15 mouse cellular contexts compared by ENCODE assay signal in genomic region chr3:108131216-108131615, GRCm38 (mm10). TPM values are rescaled to one million over a fixed set of nuclear protein-coding genes. Genes with fewer than 3 reads are reported as not detected.
DNase-seq lines count a peak whose midpoint lies in the region; ATAC-seq lines count a peak whose summit lies in the region.
"Had no signal": no experiment of that assay in that cellular context is flagged by ENCODE, and none has a peak within 500 bp of the region (broad histone marks: within the 10 kb centered on the region; RNA-seq: fewer than 3 reads in every experiment).

No protein-coding gene starts in this region.

- no peaks in the 10 kb centered on the region for H3K9me3 ChIP-seq in intestine, embryonic 15.5 days
- H3K9me3 ChIP-seq in liver, embryonic 11.5 days (ENCODE audit: control insufficient read depth, low read length), result no peaks in the 10 kb centered on the region
- H3K9me3 ChIP-seq in stomach, embryonic 16.5 days (replicated peaks; ENCODE audit: control insufficient read depth, low read length), result no peaks in the 10 kb centered on the region
- H3K9me3 ChIP-seq: forebrain, embryonic 13.5 days; G1E; midbrain, embryonic 12.5 days had no signal

- peak overlapping the region; percentile 61 for H3K27ac ChIP-seq in intestine, embryonic 15.5 days
- peak overlapping the region; percentile 3; the same call in 1 of the 2 replicates for H3K27ac ChIP-seq in liver, embryonic 11.5 days (ENCODE audit: low read depth, low read length)
- H3K27ac ChIP-seq in stomach, embryonic 16.5 days (ENCODE audit: low read length), result peak overlapping the region; percentile 57
- H3K27ac ChIP-seq: forebrain, embryonic 13.5 days; midbrain, embryonic 12.5 days had no signal

- 59% methylated on average over 5 of the region's 5 CpGs for WGBS in intestine, embryonic 15.5 days
- 83% methylated on average over 5 of the region's 5 CpGs for WGBS in liver, embryonic 11.5 days
- 79% methylated on average over 5 of the region's 5 CpGs for WGBS in stomach, embryonic 16.5 days

- H3K4me2 ChIP-seq in intestine, embryonic 15.5 days (replicated peaks), result no peak overlapping the region
- no peak overlapping the region for H3K4me2 ChIP-seq in liver, embryonic 11.5 days
- no peak overlapping the region for H3K4me2 ChIP-seq in stomach, embryonic 16.5 days (ENCODE audit: low read depth, low read length)
- H3K4me2 ChIP-seq: forebrain, embryonic 13.5 days; midbrain, embryonic 12.5 days had no signal

- H3K4me3 ChIP-seq in intestine, embryonic 15.5 days (replicated peaks), result no peak overlapping the region
- H3K4me3 ChIP-seq in liver, embryonic 11.5 days (ENCODE audit: low read depth, low read length), result no peak overlapping the region
- no peak overlapping the region for H3K4me3 ChIP-seq in stomach, embryonic 16.5 days (replicated peaks; ENCODE audit: low read length)
- H3K4me3 ChIP-seq: forebrain, embryonic 13.5 days; midbrain, embryonic 12.5 days had no signal

- peak; percentile 25 for DNase-seq in kidney, adult 18-20 months
- DNase-seq in kidney, postnatal 4 days, result no peak
- no peak for DNase-seq in liver, embryonic 11.5 days (ENCODE audit: low spot score)
- no peak for DNase-seq in right cerebral cortex, postnatal 14 days
- no peak for DNase-seq in right cerebral cortex, postnatal 10 days (ENCODE audit: low spot score in 2 of 2)
- DNase-seq: cerebellum, adult 11 months; lung, postnatal 36 days; right cerebral cortex, postnatal 4 days; thymus, postnatal 25 days had no signal

- no peaks in the 10 kb centered on the region for H3K36me3 ChIP-seq in intestine, embryonic 15.5 days
- H3K36me3 ChIP-seq in liver, embryonic 11.5 days (ENCODE audit: control insufficient read depth, insufficient read depth, low read length), result no peaks in the 10 kb centered on the region
- no peaks in the 10 kb centered on the region for H3K36me3 ChIP-seq in stomach, embryonic 16.5 days (ENCODE audit: control insufficient read depth, insufficient read depth, low read length)
- H3K36me3 ChIP-seq: midbrain, embryonic 12.5 days had no signal

- no peaks in the 10 kb centered on the region for H3K27me3 ChIP-seq in intestine, embryonic 15.5 days (replicated peaks)
- H3K27me3 ChIP-seq in liver, embryonic 11.5 days (replicated peaks; ENCODE audit: control insufficient read depth, insufficient read depth, low read length), result no peaks in the 10 kb centered on the region
- no peaks in the 10 kb centered on the region for H3K27me3 ChIP-seq in stomach, embryonic 16.5 days (ENCODE audit: control insufficient read depth, insufficient read depth, low read length)
- H3K27me3 ChIP-seq: forebrain, embryonic 13.5 days; midbrain, embryonic 12.5 days had no signal

- peak; percentile 85 for ATAC-seq in intestine, embryonic 15.5 days
- no peak for ATAC-seq in liver, embryonic 11.5 days (replicated peaks; ENCODE audit: low FRiP score)
- ATAC-seq in stomach, embryonic 16.5 days (ENCODE audit: insufficient read depth, low FRiP score), result peak; percentile 47; the same call in 1 of the 2 replicates
- ATAC-seq: forebrain, embryonic 13.5 days; inflammation-experienced regulatory T-cells, adult 6 months had no signal

- no peak overlapping the region for H3K9ac ChIP-seq in intestine, embryonic 15.5 days
- H3K9ac ChIP-seq in liver, embryonic 11.5 days (ENCODE audit: low read depth, low read length), result peak overlapping the region; percentile 0; the same call in 1 of the 2 replicates
- H3K9ac ChIP-seq in stomach, embryonic 16.5 days (ENCODE audit: low read length), result no peak overlapping the region
- H3K9ac ChIP-seq: forebrain, embryonic 13.5 days; midbrain, embryonic 12.5 days had no signal

- H3K4me1 ChIP-seq in intestine, embryonic 15.5 days (replicated peaks), result peaks cover 14% of the 10 kb centered on the region
- H3K4me1 ChIP-seq in liver, embryonic 11.5 days (replicated peaks; ENCODE audit: control insufficient read depth, insufficient read depth, low read length), result peaks cover 50% of the 10 kb centered on the region
- peaks cover 17% of the 10 kb centered on the region for H3K4me1 ChIP-seq in stomach, embryonic 16.5 days (ENCODE audit: control insufficient read depth, insufficient read depth, low read length)

RNA-seq across cellular contexts. Expression of gene Gnai3, which starts 14.7 kb away (rescaled TPM):
- 165 and 183 TPM in 2 replicates for polyA plus RNA-seq in intestine, embryonic 15.5 days (2015; fragmentation: Nextera tagmentation; extraction: Ambion mirVana)
- 146 and 170 TPM in 2 replicates for polyA plus RNA-seq in liver, embryonic 11.5 days (2014; fragmentation: Nextera tagmentation; extraction: Ambion mirVana)
- polyA plus RNA-seq in stomach, embryonic 16.5 days (2015; fragmentation: Nextera tagmentation; extraction: Ambion mirVana), result 177 and 182 TPM in 2 replicates

RNA-seq across cellular contexts. Expression of gene Gpr61, which starts 23.5 kb away (rescaled TPM):
- 0.15 and 0.21 TPM in 2 replicates for polyA plus RNA-seq in intestine, embryonic 15.5 days (2015; fragmentation: Nextera tagmentation; extraction: Ambion mirVana)
- 0.07 TPM in 1 of 2 replicates, not detected in the other for polyA plus RNA-seq in liver, embryonic 11.5 days (2014; fragmentation: Nextera tagmentation; extraction: Ambion mirVana)
- 0.15 and 0.20 TPM in 2 replicates for polyA plus RNA-seq in stomach, embryonic 16.5 days (2015; fragmentation: Nextera tagmentation; extraction: Ambion mirVana)
- polyA plus RNA-seq: G1E; inflammation-experienced regulatory T-cells, adult 6 months had no signal

RNA-seq across cellular contexts. Expression of gene Gnat2, which starts 38.6 kb away (rescaled TPM):
- 1.9 and 2.8 TPM in 2 replicates for polyA plus RNA-seq in intestine, embryonic 15.5 days (2015; fragmentation: Nextera tagmentation; extraction: Ambion mirVana)
- polyA plus RNA-seq in liver, embryonic 11.5 days (2014; fragmentation: Nextera tagmentation; extraction: Ambion mirVana), result 4.2 and 5.4 TPM in 2 replicates
- polyA plus RNA-seq in stomach, embryonic 16.5 days (2015; fragmentation: Nextera tagmentation; extraction: Ambion mirVana), result 1.3 TPM in 2 replicates
- polyA plus RNA-seq: inflammation-experienced regulatory T-cells, adult 6 months had no signal

RNA-seq across cellular contexts. Expression of gene Ampd2, which starts 44.8 kb away (rescaled TPM):
- 49.9 and 53.6 TPM in 2 replicates for polyA plus RNA-seq in intestine, embryonic 15.5 days (2015; fragmentation: Nextera tagmentation; extraction: Ambion mirVana)
- 119 and 123 TPM in 2 replicates for polyA plus RNA-seq in liver, embryonic 11.5 days (2014; fragmentation: Nextera tagmentation; extraction: Ambion mirVana)
- polyA plus RNA-seq in stomach, embryonic 16.5 days (2015; fragmentation: Nextera tagmentation; extraction: Ambion mirVana), result 49.8 and 51.9 TPM in 2 replicates

RNA-seq across cellular contexts. Expression of gene Amigo1, which starts 54.9 kb away (rescaled TPM):
- polyA plus RNA-seq in intestine, embryonic 15.5 days (2015; fragmentation: Nextera tagmentation; extraction: Ambion mirVana), result 3.9 and 4.4 TPM in 2 replicates
- polyA plus RNA-seq in liver, embryonic 11.5 days (2014; fragmentation: Nextera tagmentation; extraction: Ambion mirVana), result 0.88 and 1.5 TPM in 2 replicates
- polyA plus RNA-seq in stomach, embryonic 16.5 days (2015; fragmentation: Nextera tagmentation; extraction: Ambion mirVana), result 2.4 and 3.1 TPM in 2 replicates

Comparison
In these comparisons a context has a peak if more than half of its experiments do, and no peak if none do; other contexts are left out.
1. H3K27ac ChIP-seq: peak in every context shown above with its lines; median percentile 61 in intestine, embryonic 15.5 days; 57 in stomach, embryonic 16.5 days; 3 in liver, embryonic 11.5 days.